Mouse (Mus musculus) neural tube, embryonic 15.5 days (tissue): ENCODE measurements around the gene Magt1. TPM values are rescaled to one million over a fixed set of nuclear protein-coding genes. Genes with fewer than 3 reads are reported as not detected.

Experiments used
- polyA plus RNA-seq: library from polyadenylated mRNA; unstranded; fragments of >200 nt; fragmentation: Nextera tagmentation; extraction: Ambion mirVana; gene quantifications from 2 replicates; pipeline ENCODE4 v1.2.1, GENCODE M21; 2015

Gene Magt1
- polyA plus RNA-seq, 1 experiment from 2014 or later, result 20.0 TPM

Other genes with a start within 250 kb of the Magt1 start
- 0.14 and 0.29 TPM in 2 replicates for gene Fgf16, start 247.6 kb downstream of the Magt1 start, polyA plus RNA-seq
- 224 TPM in 2 replicates for gene Atrx, start 82.5 kb downstream of the Magt1 start, polyA plus RNA-seq
- gene Cox7b, start 3.8 kb upstream of the Magt1 start, polyA plus RNA-seq, result 449 and 530 TPM in 2 replicates
- gene Atp7a, start 15.4 kb upstream of the Magt1 start, polyA plus RNA-seq, result 9.5 and 11.8 TPM in 2 replicates
- 0.29 and 0.59 TPM in 2 replicates for gene Tlr13, start 131.3 kb upstream of the Magt1 start, polyA plus RNA-seq
- 288 and 308 TPM in 2 replicates for gene Pgk1, start 175.2 kb upstream of the Magt1 start, polyA plus RNA-seq
- gene Taf9b, start 209.3 kb upstream of the Magt1 start, polyA plus RNA-seq, result 19.9 and 21.4 TPM in 2 replicates
- gene Fnd3c2, start 243.5 kb upstream of the Magt1 start, polyA plus RNA-seq, result not detected in 2 replicates